Mouse (Mus musculus) stomach, embryonic 14.5 days (tissue): ENCODE measurements around the gene Tmc7. TPM values are rescaled to one million over a fixed set of nuclear protein-coding genes. Genes with fewer than 3 reads are reported as not detected.

Experiments
- ATAC-seq: fragments of 200-750 bp; cut with Nextera tagmentation; 2 replicates; pipeline ENCODE4 v1.8.0; 2017; ENCODE audit warnings: low read depth, moderate TSS enrichment; ENCODE audit not compliant: insufficient number of reproducible peaks, insufficient read depth, low FRiP score
- H3K27ac ChIP-seq: fragments of 300-500 bp; sonication (generic); 2 replicates; pipeline ENCODE4 v1.5.1; 2014; ENCODE audit warnings: mild to moderate bottlenecking, low read length, moderate library complexity, mixed read lengths
- H3K27me3 ChIP-seq: fragments of 300-500 bp; sonication (generic); 2 replicates; pipeline ENCODE4 v1.6.1; 2014; ENCODE audit warnings: low read length, control low read depth, mixed read lengths; ENCODE audit not compliant: control insufficient read depth, insufficient read depth
- H3K36me3 ChIP-seq: fragments of 300-500 bp; sonication (generic); 2 replicates; pipeline ENCODE4 v1.6.1; 2014; ENCODE audit warnings: mild to moderate bottlenecking, control low read depth, low read length, moderate library complexity, mixed read lengths; ENCODE audit not compliant: control insufficient read depth, insufficient read depth
- H3K4me1 ChIP-seq: fragments of 300-500 bp; sonication (generic); 2 replicates; pipeline ENCODE4 v1.6.1; 2014; ENCODE audit warnings: low read length, control low read depth, mixed read lengths; ENCODE audit not compliant: control insufficient read depth, insufficient read depth
- H3K4me2 ChIP-seq: fragments of 300-500 bp; sonication (generic); replicated peaks from 2 replicates; pipeline ENCODE4 v1.6.1; 2014; ENCODE audit warnings: low read depth, low read length, control low read depth
- H3K4me3 ChIP-seq: fragments of 300-500 bp; sonication (generic); 2 replicates; pipeline ENCODE4 v1.5.1; 2014; ENCODE audit warnings: low read depth, low read length, control low read depth
- H3K9ac ChIP-seq: fragments of 300-500 bp; sonication (generic); replicated peaks from 2 replicates; pipeline ENCODE4 v1.6.1; 2014; ENCODE audit warnings: low read depth, mild to moderate bottlenecking, control low read depth, low read length, moderate library complexity, mixed read lengths
- H3K9me3 ChIP-seq: fragments of 300-500 bp; sonication (generic); 2 replicates; pipeline ENCODE4 v1.6.1; 2016; ENCODE audit warnings: low read depth, low read length, control low read depth; ENCODE audit not compliant: control insufficient read depth
- WGBS: fragments of 180-500 bp; shearing (Covaris S2); extraction: QIAGEN DNeasy Blood & Tissue Kit; methylation state at CpG from one replicate; pipeline ENCODE4 v1.1.7; 2014; 5-methylcytosine and 5-hydroxymethylcytosine counted together
- polyA plus RNA-seq: library from polyadenylated mRNA; unstranded; fragments of >200 nt; fragmentation: Nextera tagmentation; extraction: Ambion mirVana; gene quantifications from 2 replicates; pipeline ENCODE4 v1.2.1, GENCODE M21; 2014

Gene Tmc7
- polyA plus RNA-seq, 1 experiment from 2014 or later, result 13.3 TPM

DNA sequence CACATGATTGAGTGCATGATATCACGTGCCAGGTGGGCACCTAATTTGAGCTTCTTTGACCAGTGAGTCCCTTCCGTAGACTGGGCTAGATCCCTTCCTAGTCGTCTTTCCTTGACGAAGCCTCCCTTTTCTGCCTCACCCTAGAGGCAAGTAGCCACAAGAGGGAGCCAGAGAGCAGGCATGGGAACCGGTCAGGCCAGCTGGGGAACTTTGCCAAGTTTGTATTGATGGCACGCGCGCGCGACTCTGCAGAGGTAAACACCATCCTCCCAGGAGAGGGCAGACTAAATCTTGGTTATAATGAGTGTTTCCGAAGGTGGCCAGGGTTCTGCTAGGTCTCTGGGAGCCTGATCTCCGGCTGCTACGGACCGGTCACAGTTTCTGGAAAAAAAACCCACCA, 10.7 kb upstream of the Tmc7 start:
- peak overlapping the region; percentile 32 for H3K4me2 ChIP-seq
- no peak overlapping the region; the same call in 1 of the 2 replicates for H3K4me3 ChIP-seq
- no peaks in the 10 kb centered on the region for H3K9me3 ChIP-seq
- no peak overlapping the region for H3K27ac ChIP-seq
- peaks cover 16% of the 10 kb centered on the region for H3K4me1 ChIP-seq
- no peaks in the 10 kb centered on the region for H3K36me3 ChIP-seq
- peaks cover 9% of the 10 kb centered on the region; the same call in 1 of the 2 replicates for H3K27me3 ChIP-seq
- H3K9ac ChIP-seq, result no peak overlapping the region
- ATAC-seq, result peak; percentile 30; the same call in 1 of the 2 replicates
- 3% methylated on average over 14 of the region's 14 CpGs for WGBS

DNA sequence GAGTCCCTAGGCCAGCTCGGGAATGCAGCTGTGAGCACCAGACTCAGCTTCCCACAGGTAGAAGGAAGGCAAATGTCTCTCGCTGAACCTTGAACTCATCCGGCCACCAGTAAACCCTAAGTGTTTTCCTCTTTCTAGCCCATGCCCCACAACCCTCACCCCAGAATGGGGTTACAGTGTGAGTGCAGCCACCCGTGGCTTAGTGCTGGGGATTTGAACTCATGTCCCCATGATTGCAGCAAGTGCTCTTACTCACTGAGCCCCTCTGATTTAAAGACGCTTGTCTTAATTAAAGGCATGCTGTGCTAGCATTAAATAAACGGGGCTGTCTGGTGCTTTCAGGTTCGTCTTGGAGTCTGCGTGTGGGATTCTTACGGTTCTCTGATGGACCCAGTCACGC, 10.1 kb upstream of the Tmc7 start:
- Histone ChIP-seq H3K27me3 (peaks cover 9% of the 10 kb centered on the region; the same call in 1 of the 2 replicates), H3K4me3 (no peak overlapping the region), H3K4me1 (peaks cover 16% of the 10 kb centered on the region), H3K9ac (no peak overlapping the region), H3K4me2 (peak overlapping the region; percentile 32; the same call in 1 of the 2 replicates), H3K9me3 (no peaks in the 10 kb centered on the region), H3K36me3 (no peaks in the 10 kb centered on the region), H3K27ac (no peak overlapping the region)
- 31% methylated on average over 10 of the region's 10 CpGs for WGBS
- no peak for ATAC-seq

DNA sequence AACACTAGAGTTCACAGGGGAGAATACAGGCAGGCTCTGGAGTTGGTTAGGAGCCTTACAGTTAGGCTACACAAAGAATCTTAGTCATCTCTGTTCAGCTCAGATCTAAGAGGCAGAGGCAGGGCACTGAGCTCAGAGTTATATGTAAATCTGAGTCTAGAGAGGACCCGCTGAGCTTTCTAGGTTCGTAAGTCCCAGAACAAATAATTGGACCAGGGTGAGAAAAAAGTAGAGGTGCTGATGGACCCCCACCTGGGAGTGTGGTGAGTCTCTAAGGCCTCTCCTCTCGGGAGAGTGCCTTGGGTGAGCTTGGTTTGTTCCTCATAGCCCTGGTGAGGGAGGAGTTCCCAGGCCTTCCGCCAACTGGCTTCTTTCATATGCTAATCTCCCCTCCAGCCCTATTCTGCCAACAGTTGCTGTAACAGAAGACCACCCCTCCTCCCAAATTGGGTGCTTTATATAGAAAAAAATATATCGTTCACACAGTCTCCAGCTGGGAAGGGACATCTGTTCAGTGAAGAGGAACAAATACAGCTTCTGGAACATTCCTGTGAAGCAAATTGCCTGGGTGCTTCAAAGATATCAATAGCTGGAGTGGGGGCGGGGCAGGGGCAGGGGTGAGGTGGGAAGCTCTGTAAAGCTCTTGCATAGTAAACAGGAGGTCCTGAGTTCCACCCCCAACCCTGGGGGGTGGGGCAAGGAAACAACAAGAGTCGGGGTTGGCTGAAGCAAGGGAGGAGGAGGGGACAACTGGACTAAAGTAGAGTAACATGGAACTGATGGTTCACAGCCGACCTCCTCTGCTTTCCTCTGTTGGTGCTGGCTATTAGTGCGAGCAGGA, 9.3 kb upstream of the Tmc7 start:
- Histone ChIP-seq H3K4me3 (no peak overlapping the region), H3K27ac (peak overlapping the region; percentile 67; the same call in 1 of the 2 replicates), H3K4me1 (peaks cover 16% of the 10 kb centered on the region), H3K36me3 (no peaks in the 10 kb centered on the region), H3K4me2 (0 out of 2 replicates have a peak overlapping the region, but pooled peaks have one; percentile 10), H3K9me3 (no peaks in the 10 kb centered on the region), H3K9ac (no peak overlapping the region), H3K27me3 (peaks cover 9% of the 10 kb centered on the region; the same call in 1 of the 2 replicates)
- ATAC-seq, result peak; percentile 69; the same call in 1 of the 2 replicates
- WGBS, result 9% methylated on average over 9 of the region's 9 CpGs

DNA sequence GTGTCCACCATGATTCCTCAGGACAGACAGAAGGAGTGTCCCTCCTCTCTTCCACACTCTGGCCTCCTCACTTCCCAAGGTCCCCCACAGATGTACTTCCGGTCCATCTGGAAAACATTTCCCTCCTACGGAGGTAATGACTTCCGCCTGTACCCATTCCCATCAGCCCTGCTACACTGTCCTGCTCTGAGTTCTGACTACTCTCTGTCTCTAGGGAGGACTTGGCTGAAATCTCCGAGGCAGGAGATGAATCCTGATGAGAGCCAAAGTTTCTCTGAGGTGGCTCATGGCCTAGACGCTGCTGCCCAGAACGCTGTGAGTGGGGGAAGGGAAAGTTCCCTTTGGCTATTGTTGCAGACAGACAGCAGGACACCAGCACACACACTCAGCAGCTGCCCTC, 7.6 kb upstream of the Tmc7 start:
- 45% methylated on average over 6 of the region's 6 CpGs for WGBS
- no peak overlapping the region for H3K4me2 ChIP-seq
- no peak overlapping the region for H3K9ac ChIP-seq
- no peaks in the 10 kb centered on the region for H3K36me3 ChIP-seq
- no peak overlapping the region for H3K4me3 ChIP-seq
- H3K27me3 ChIP-seq, result peaks cover 6% of the 10 kb centered on the region; the same call in 1 of the 2 replicates
- no peak for ATAC-seq
- peaks cover 14% of the 10 kb centered on the region for H3K4me1 ChIP-seq
- H3K9me3 ChIP-seq, result no peaks in the 10 kb centered on the region
- H3K27ac ChIP-seq, result no peak overlapping the region

DNA sequence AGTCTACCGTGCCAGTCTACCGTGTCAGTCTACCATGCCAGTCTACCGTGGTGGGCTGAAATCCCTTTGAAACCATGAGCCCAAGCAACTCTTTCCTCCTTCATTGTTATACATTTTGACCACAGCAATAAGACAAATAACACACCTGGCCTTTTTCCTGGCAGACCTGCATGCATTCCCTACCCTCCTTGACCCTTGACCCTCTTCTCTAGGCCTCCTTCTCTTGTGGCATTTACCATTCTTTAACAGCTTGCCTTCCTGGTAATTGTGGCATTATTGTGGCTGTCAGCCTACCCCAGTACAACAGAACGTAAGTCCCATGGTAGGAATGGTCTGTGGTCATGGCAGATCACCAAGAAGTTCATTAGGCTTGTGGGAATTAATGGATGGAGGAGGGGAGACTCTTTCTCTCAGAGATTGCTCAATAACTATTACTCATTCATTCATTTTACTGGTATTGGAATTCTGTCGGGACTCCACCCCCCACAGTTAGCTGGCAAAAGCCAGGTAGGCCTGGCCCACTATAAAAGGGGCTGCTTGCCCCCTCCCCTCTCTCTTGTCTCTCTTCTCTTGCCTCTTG, 6.3 kb upstream of the Tmc7 start:
- Histone ChIP-seq H3K9ac (no peak overlapping the region), H3K4me1 (peaks cover 12% of the 10 kb centered on the region), H3K27ac (no peak overlapping the region), H3K36me3 (no peaks in the 10 kb centered on the region), H3K4me2 (no peak overlapping the region), H3K4me3 (no peak overlapping the region), H3K27me3 (no peaks in the 10 kb centered on the region), H3K9me3 (no peaks in the 10 kb centered on the region)
- ATAC-seq, result no peak
- WGBS, result 88% methylated on average over 5 of the region's 5 CpGs

DNA sequence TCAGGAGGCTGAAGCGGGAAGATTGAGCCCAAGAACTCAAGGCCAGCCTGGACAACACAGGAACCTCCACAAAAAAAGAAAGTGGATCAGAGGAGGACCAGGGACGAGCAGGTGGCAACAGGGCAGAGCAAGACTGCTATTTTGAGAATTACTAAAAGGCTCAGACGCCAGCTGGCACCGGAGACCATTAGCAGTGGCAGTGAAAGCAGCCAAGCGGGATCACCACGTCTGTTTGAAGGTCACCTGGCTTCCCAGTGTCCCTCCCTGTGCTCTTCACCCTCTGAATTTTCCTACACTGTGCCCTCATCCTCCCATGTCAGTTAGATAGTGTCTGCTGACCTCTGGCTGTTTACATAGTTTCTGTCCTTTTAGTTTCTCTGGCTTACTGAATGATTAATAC, 1.3 kb upstream of the Tmc7 start:
- no peak for ATAC-seq
- Histone ChIP-seq H3K4me1 (peaks cover 4% of the 10 kb centered on the region; the same call in 1 of the 2 replicates), H3K27me3 (no peaks in the 10 kb centered on the region), H3K9ac (no peak overlapping the region), H3K9me3 (0 out of 2 replicates have a peak, but pooled peaks cover 2% of the 10 kb centered on the region), H3K4me3 (no peak overlapping the region), H3K27ac (no peak overlapping the region), H3K4me2 (no peak overlapping the region), H3K36me3 (no peaks in the 10 kb centered on the region)
- WGBS, result 72% methylated on average over 6 of the region's 6 CpGs

DNA sequence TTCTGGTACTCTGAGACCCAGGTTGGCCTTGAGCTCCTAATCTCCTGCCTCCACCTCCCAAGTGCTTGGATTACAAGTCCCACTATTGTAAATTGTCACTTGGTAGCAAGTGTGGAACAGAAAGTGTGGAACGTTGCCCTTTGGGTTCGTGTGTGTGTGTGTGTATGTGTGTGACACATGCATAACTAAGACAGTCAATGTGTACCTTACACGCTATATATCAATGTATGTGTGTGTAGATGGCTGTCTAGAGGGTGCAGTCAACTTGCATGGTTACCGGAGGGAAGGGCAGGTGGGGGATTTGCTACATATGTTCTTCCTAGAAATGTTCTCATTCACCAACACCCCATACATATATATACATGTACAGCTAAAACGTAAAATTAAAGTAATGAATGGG, 390 bp upstream of the Tmc7 start:
- H3K9me3 ChIP-seq, result 0 out of 2 replicates have a peak, but pooled peaks cover 3% of the 10 kb centered on the region

DNA sequence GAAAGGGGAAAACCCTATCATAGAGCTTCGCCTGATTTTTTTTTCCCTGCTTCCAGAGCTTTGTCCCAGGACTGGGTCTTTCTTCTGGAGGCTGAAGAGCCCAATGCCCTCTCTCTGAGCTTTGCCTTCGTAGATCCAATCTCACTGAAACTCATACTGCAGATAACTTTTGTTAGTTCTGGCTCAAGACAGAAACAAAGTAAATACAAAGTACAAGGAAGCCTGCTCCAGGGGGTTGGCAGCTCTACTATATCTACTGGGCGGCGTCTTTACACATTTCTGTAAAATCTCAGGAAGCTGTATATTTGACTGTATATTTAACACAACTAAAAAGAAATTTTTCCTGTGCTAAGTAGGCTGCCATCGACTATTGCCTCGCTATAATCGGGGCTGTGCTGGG, 715 bp downstream of the Tmc7 start:
- Histone ChIP-seq H3K9ac (peak overlapping the region; percentile 63; the same call in 1 of the 2 replicates), H3K27ac (peak overlapping the region; percentile 66; the same call in 1 of the 2 replicates), H3K27me3 (no peaks in the 10 kb centered on the region), H3K4me1 (peaks cover 4% of the 10 kb centered on the region; the same call in 1 of the 2 replicates), H3K4me3 (peak overlapping the region; percentile 64), H3K9me3 (0 out of 2 replicates have a peak, but pooled peaks cover 3% of the 10 kb centered on the region), H3K36me3 (no peaks in the 10 kb centered on the region), H3K4me2 (peak overlapping the region; percentile 88)
- 19% methylated on average over 7 of the region's 7 CpGs for WGBS
- ATAC-seq, result peak; percentile 57

More for the DNA sequence above, 390 bp upstream of the Tmc7 start:
- H3K36me3 ChIP-seq, result no peaks in the 10 kb centered on the region
- no peak overlapping the region for H3K27ac ChIP-seq
- 66% methylated on average over 5 of the region's 5 CpGs for WGBS
- no peak overlapping the region for H3K9ac ChIP-seq
- no peaks in the 10 kb centered on the region for H3K27me3 ChIP-seq
- H3K4me2 ChIP-seq, result peak overlapping the region; percentile 88
- no peak for ATAC-seq
- peaks cover 4% of the 10 kb centered on the region; the same call in 1 of the 2 replicates for H3K4me1 ChIP-seq
- H3K4me3 ChIP-seq, result peak overlapping the region; percentile 64; the same call in 1 of the 2 replicates
